Mouse (Mus musculus): Measurements from ENCODE around the gene 1700037C18Rik.

GRCm38 (mm10) chr16:3909118-3909517 is 629 bp upstream of the 1700037C18Rik start:
- TF ChIP-seq POLR2A (IDR thresholded peaks at IDR 0.05; ENCODE audit: low read depth, low read length) (no peak), CTCF (IDR thresholded peaks at IDR 0.05; ENCODE audit: extremely low read depth, insufficient read length, insufficient replicate concordance, low read depth, low read length) (no peak)

Measured in small intestine, adult 2 months (tissue).